Mouse (Mus musculus) intestine, embryonic 14.5 days (tissue): ENCODE measurements around the gene Aspg. TPM values are rescaled to one million over a fixed set of nuclear protein-coding genes. Genes with fewer than 3 reads are reported as not detected.

ENCODE experiments used
- ATAC-seq: fragments of 200-750 bp; cut with Nextera tagmentation; replicated peaks from 2 replicates; pipeline ENCODE4 v1.8.0; 2017; ENCODE audit warnings: low read depth, moderate number of reproducible peaks, moderate TSS enrichment, moderate library complexity; ENCODE audit not compliant: low FRiP score, low TSS enrichment
- DNase-seq: peaks from one replicate; pipeline ENCODE4 v3.0.0-alpha.2; 2018; ENCODE audit warnings: low spot score
- H3K27ac ChIP-seq: fragments of 300-500 bp; sonication (generic); 2 replicates; pipeline ENCODE4 v1.5.1; 2014; ENCODE audit warnings: low read depth, mild to moderate bottlenecking, control low read depth
- H3K27me3 ChIP-seq: fragments of 300-500 bp; sonication (generic); replicated peaks from 2 replicates; pipeline ENCODE4 v1.6.1; 2014; ENCODE audit warnings: low read length, control low read depth; ENCODE audit not compliant: control insufficient read depth, insufficient read depth
- H3K36me3 ChIP-seq: fragments of 300-500 bp; sonication (generic); 2 replicates; pipeline ENCODE4 v1.6.1; 2014; ENCODE audit warnings: low read length, control low read depth; ENCODE audit not compliant: control insufficient read depth, insufficient read depth
- H3K4me1 ChIP-seq: fragments of 300-500 bp; sonication (generic); replicated peaks from 2 replicates; pipeline ENCODE4 v1.6.1; 2014; ENCODE audit warnings: low read length, control low read depth, mixed read lengths; ENCODE audit not compliant: control insufficient read depth, insufficient read depth
- H3K4me2 ChIP-seq: fragments of 300-500 bp; sonication (generic); 2 replicates; pipeline ENCODE4 v1.6.1; 2014; ENCODE audit warnings: low read length
- H3K4me3 ChIP-seq: fragments of 300-500 bp; sonication (generic); 2 replicates; pipeline ENCODE4 v1.5.1; 2014; ENCODE audit warnings: low read depth, low read length, control low read depth, mixed read lengths
- H3K9ac ChIP-seq: fragments of 300-500 bp; sonication (generic); 2 replicates; pipeline ENCODE4 v1.6.1; 2014; ENCODE audit warnings: mild to moderate bottlenecking, low read length
- H3K9me3 ChIP-seq: fragments of 300-500 bp; sonication (generic); 2 replicates; pipeline ENCODE4 v1.6.1; 2016; ENCODE audit warnings: low read length, control low read depth; ENCODE audit not compliant: control insufficient read depth
- WGBS: fragments of 180-500 bp; shearing (Covaris S2); extraction: QIAGEN DNeasy Blood & Tissue Kit; methylation state at CpG from one replicate; pipeline ENCODE4 v1.1.7; 2014; 5-methylcytosine and 5-hydroxymethylcytosine counted together
- polyA plus RNA-seq: library from polyadenylated mRNA; unstranded; fragments of >200 nt; fragmentation: Nextera tagmentation; extraction: Ambion mirVana; gene quantifications from 2 replicates; pipeline ENCODE4 v1.2.1, GENCODE M21; 2014

Aspg gene
- polyA plus RNA-seq, 1 experiment from 2014 or later = 16.9 TPM

GRCm38 (mm10) chr12:112150011-112150410 lies 43.5 kb downstream of the Aspg start:
- no peak overlapping the region for H3K27ac ChIP-seq
- H3K4me2 ChIP-seq = no peak overlapping the region
- H3K36me3 ChIP-seq = no peaks in the 10 kb centered on the region
- ATAC-seq (no peak), DNase-seq (no peak)
- H3K9ac ChIP-seq = no peak overlapping the region
- peaks cover 26% of the 10 kb centered on the region for H3K4me1 ChIP-seq
- no peak overlapping the region for H3K4me3 ChIP-seq
- peaks cover 1% of the 10 kb centered on the region for H3K27me3 ChIP-seq
- 52% methylated on average over 7 of the region's 7 CpGs for WGBS
- no peaks in the 10 kb centered on the region for H3K9me3 ChIP-seq

- Histone ChIP-seq H3K9me3 (no peaks in the 10 kb centered on the region), H3K4me3 (no peak overlapping the region), H3K4me2 (no peak overlapping the region), H3K27me3 (no peaks in the 10 kb centered on the region), H3K4me1 (peaks cover 24% of the 10 kb centered on the region), H3K27ac (peak overlapping the region; percentile 16; the same call in 1 of the 2 replicates), H3K36me3 (no peaks in the 10 kb centered on the region), H3K9ac (no peak overlapping the region)
- DNase-seq = no peak
- 34% methylated on average over 12 of the region's 12 CpGs for WGBS
- no peak for ATAC-seq
These were observed 44.9 kb downstream of the Aspg start for GRCm38 (mm10) chr12:112151244-112151979.

- H3K27ac ChIP-seq = peak overlapping the region; percentile 16; the same call in 1 of the 2 replicates
- DNase-seq (no peak), ATAC-seq (no peak)
- no peak overlapping the region for H3K9ac ChIP-seq
- H3K27me3 ChIP-seq = no peaks in the 10 kb centered on the region
- no peaks in the 10 kb centered on the region for H3K36me3 ChIP-seq
- no peak overlapping the region for H3K4me3 ChIP-seq
- 47% methylated on average over 6 of the region's 6 CpGs for WGBS
- H3K4me1 ChIP-seq = peaks cover 24% of the 10 kb centered on the region
- H3K4me2 ChIP-seq = no peak overlapping the region
- H3K9me3 ChIP-seq = no peaks in the 10 kb centered on the region
These were observed 45.5 kb downstream of the Aspg start for GRCm38 (mm10) chr12:112151980-112152362.

GRCm38 (mm10) chr12:112153597-112153996 lies 47.1 kb downstream of the Aspg start:
- H3K9me3 ChIP-seq = no peaks in the 10 kb centered on the region
- WGBS = 66% methylated on average over 12 of the region's 12 CpGs
- H3K4me2 ChIP-seq = no peak overlapping the region
- H3K4me1 ChIP-seq = peaks cover 18% of the 10 kb centered on the region
- DNase-seq (no peak), ATAC-seq (no peak)
- no peak overlapping the region for H3K9ac ChIP-seq
- H3K27me3 ChIP-seq = no peaks in the 10 kb centered on the region
- H3K36me3 ChIP-seq = peaks cover 5% of the 10 kb centered on the region; the same call in 1 of the 2 replicates
- no peak overlapping the region for H3K27ac ChIP-seq
- H3K4me3 ChIP-seq = no peak overlapping the region

- DNase-seq (no peak), ATAC-seq (no peak)
- Histone ChIP-seq H3K9ac (no peak overlapping the region), H3K27ac (no peak overlapping the region), H3K4me2 (no peak overlapping the region), H3K36me3 (peaks cover 5% of the 10 kb centered on the region; the same call in 1 of the 2 replicates), H3K4me3 (no peak overlapping the region), H3K27me3 (no peaks in the 10 kb centered on the region), H3K9me3 (no peaks in the 10 kb centered on the region), H3K4me1 (peaks cover 24% of the 10 kb centered on the region)
- 61% methylated on average over 5 of the region's 5 CpGs for WGBS
These were observed 48.0 kb downstream of the Aspg start for GRCm38 (mm10) chr12:112154476-112154875.

- H3K4me2 ChIP-seq = no peak overlapping the region
- H3K4me3 ChIP-seq = no peak overlapping the region
- peaks cover 21% of the 10 kb centered on the region for H3K4me1 ChIP-seq
- no peaks in the 10 kb centered on the region for H3K9me3 ChIP-seq
- H3K27me3 ChIP-seq = no peaks in the 10 kb centered on the region
- ATAC-seq = no peak
- H3K36me3 ChIP-seq = peaks cover 5% of the 10 kb centered on the region; the same call in 1 of the 2 replicates
- whole genome bisulfite sequencing = 67% methylated on average over 16 of the region's 16 CpGs
- H3K9ac ChIP-seq = no peak overlapping the region
- H3K27ac ChIP-seq = peak overlapping the region; percentile 9; the same call in 1 of the 2 replicates
- DNase-seq = no peak
These were observed 49.0 kb downstream of the Aspg start for GRCm38 (mm10) chr12:112155218-112156051.

- no peak for ATAC-seq
- Histone ChIP-seq H3K36me3 (peaks cover 5% of the 10 kb centered on the region; the same call in 1 of the 2 replicates), H3K9me3 (no peaks in the 10 kb centered on the region), H3K4me2 (no peak overlapping the region), H3K27me3 (no peaks in the 10 kb centered on the region), H3K4me1 (peaks cover 14% of the 10 kb centered on the region), H3K4me3 (no peak overlapping the region), H3K9ac (no peak overlapping the region), H3K27ac (no peak overlapping the region)
- no peak for DNase-seq
- WGBS = 71% methylated on average over 6 of the region's 6 CpGs
These were observed 50.3 kb downstream of the Aspg start for GRCm38 (mm10) chr12:112156804-112157203.

GRCm38 (mm10) chr12:112158246-112158645 lies 51.8 kb downstream of the Aspg start:
- 0 out of 2 replicates have a peak, but pooled peaks have one; percentile 7 for ATAC-seq
- WGBS = 38% methylated on average over 8 of the region's 8 CpGs

More at GRCm38 (mm10) chr12:112158246-112158645, 51.8 kb downstream of the Aspg start:
- no peak overlapping the region for H3K27ac ChIP-seq
- H3K36me3 ChIP-seq = peaks cover 5% of the 10 kb centered on the region; the same call in 1 of the 2 replicates
- H3K4me3 ChIP-seq = no peak overlapping the region
- DNase-seq = no peak
- peaks cover 11% of the 10 kb centered on the region; the same call in 1 of the 2 replicates for H3K4me1 ChIP-seq
- no peak overlapping the region for H3K9ac ChIP-seq
- no peaks in the 10 kb centered on the region for H3K9me3 ChIP-seq
- no peaks in the 10 kb centered on the region for H3K27me3 ChIP-seq
- no peak overlapping the region for H3K4me2 ChIP-seq
